Mouse (Mus musculus) layer of hippocampus, postnatal 10 days (tissue): ENCODE data around the gene Mreg. TPM values are rescaled to one million over a fixed set of nuclear protein-coding genes. Genes with fewer than 3 reads are reported as not detected.

Experiments
- DNase-seq, 2 experiments: peaks; one replicate each; pipeline ENCODE4 v3.0.0; 2021; ENCODE audit warnings: low spot score in 2 of 2
- total RNA-seq, 2 experiments: library from RNA; stranded (reverse); gene quantifications; 2 replicates each; pipeline ENCODE4 v1.2.3; 2021

Gene Mreg
- total RNA-seq, 2 experiments from 2014 or later: 1.3 to 1.7 TPM

DNA sequence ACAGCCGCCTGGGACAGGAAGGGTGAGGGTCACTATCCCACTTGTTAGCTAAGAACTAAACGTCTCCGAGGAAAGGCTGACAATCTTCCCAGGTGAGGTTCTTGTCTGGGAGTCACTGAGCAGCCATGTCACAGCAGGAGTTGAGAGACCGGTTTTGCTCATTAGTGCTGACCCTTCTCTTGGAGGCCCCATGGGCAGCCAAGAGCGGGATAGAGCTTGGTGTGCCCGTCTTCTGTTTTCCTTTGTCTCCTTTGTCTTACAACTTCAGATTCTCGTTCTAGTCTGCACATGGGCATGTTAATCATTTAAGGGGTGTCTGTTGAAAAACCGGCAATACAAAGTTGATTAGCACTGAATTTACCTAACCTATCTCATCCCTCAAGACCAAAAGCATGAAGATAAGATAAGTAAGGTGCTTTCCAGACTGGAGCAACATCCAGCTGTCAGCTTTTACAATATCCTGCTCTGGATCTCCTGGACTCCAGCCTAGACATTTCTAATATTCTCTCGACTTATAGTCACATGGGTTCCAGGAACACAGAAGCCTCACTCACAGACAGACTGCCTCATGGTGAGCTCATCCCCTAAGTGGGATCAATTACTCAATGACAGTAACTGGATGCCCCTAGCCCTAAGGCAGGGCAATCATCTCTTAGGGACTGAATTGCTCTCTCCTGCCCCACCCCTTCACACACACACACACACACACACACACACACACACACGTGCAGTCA, 15.3 kb downstream of the Mreg start:
- DNase-seq: no peak

DNA sequence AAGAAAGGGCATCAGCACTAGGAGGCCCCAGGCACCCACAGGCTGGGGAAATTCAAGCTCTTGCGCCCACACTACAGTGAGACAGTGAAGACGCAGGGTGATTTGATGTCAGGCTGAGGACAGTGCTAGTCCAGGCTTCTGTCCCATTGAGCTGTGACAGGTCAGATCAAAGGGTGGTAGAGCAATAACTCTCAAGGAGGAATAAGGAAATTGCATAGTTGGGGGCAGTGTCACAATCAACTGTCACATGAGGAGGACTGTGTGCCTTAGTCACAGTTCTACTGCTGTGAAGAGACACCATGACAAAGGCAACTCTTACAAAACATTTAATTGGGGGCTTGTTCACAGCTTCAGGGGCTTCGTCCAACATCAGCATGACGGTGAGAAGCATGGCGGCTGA, 16.0 kb downstream of the Mreg start:
- DNase-seq: no peak

- DNase-seq: no peak
These were observed 20.7 kb downstream of the Mreg start for GRCm38 (mm10) chr1:72191449-72191848.

DNA sequence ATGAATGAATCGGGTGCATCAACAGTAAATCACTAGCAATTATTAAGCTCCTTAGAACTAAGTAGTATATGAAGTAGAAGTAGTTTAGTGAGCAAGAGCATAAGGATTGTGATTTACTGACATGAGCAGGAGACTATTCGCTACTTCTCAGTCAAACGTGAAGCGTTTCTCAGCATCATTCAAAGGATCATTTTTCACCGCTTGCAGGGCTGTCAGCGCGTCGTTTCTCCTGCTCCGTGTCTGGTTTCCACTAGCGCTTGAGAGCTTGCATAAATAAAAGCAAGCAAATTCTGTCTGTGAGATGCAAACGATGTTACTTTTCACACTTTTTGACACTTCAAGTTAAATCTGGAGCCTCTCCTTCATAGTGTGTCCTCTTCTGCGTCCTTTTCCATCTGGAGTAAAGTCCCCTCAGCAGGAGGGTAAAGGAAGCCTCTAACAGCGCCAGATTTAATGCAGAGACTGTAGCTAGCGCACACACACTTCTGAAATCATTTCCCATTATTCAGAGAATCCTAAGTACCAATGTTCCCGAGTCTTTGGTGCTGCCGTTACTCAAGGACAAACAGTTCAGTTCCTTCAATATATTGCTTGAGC, 23.9 kb downstream of the Mreg start:
- no peak for DNase-seq

- DNase-seq: no peak
These were observed 24.6 kb downstream of the Mreg start for GRCm38 (mm10) chr1:72187486-72187885.

DNA sequence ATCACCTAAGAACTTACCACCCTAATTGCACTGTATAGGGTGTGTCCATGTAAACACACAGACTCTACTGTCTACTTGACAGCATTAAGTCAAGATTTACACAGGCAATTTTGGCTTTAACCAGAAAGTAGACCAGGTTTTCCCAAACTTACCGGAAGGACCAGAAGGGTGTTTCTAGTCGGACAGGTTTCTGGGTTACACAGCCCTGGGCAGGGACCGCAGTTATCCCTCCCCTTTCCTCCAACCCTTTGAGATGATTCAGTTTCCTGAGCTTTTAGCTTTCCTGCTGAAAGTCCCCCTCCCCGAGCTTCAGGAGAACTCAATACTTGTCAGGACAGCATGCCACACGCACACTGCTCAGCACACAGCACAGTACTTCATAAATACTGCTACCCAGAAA, 26.0 kb downstream of the Mreg start:
- no peak for DNase-seq

GRCm38 (mm10) chr1:72183554-72183953, 28.6 kb downstream of the Mreg start:
- DNase-seq: no peak

- DNase-seq: no peak
These were observed 29.1 kb downstream of the Mreg start for GRCm38 (mm10) chr1:72182930-72183499.

DNA sequence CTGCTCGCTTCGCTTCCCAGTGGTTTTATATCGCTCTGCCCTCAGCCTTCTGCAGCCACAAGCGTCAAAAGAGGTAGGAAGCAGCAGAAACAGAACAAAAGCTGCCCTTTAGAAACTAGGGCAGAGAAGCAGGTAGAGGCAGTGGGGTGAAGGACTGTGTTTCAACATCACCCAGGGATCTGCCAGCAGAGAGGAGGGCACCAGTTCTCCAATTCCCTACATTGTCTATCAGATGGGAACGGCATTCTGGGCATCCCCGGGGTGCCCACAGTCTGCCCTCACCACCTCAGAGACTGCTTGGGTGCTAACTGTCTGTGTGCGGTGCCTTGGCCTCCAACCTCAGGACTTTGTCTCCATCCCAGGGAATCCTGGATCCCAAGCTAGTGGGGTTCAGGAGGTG, 32.2 kb downstream of the Mreg start:
- no peak for DNase-seq

GRCm38 (mm10) chr1:72176239-72176638, 35.9 kb downstream of the Mreg start:
- DNase-seq: no peak

GRCm38 (mm10) chr1:72174183-72174582, 37.9 kb downstream of the Mreg start:
- DNase-seq: no peak

- no peak for DNase-seq
These were observed 38.6 kb downstream of the Mreg start for GRCm38 (mm10) chr1:72173402-72174051.

DNA sequence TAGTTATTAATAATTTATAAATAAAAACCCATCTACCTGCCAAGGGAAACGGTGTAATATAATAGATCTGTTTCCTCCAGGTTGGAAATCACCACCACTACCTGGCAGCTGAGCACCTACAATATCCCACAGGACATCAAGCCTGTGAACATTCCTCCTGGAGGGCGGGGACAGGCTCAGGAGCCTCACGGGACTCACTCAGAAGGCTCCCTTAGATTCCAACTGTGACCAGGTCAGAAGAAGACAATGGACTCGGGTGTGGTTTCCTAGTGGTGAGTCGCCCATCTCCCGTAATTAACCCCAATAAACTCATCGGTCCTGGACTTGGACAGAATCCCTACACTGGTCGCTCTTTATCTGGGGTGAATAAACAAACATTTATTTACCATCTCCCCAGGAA, 39.3 kb downstream of the Mreg start:
- DNase-seq: no peak

DNA sequence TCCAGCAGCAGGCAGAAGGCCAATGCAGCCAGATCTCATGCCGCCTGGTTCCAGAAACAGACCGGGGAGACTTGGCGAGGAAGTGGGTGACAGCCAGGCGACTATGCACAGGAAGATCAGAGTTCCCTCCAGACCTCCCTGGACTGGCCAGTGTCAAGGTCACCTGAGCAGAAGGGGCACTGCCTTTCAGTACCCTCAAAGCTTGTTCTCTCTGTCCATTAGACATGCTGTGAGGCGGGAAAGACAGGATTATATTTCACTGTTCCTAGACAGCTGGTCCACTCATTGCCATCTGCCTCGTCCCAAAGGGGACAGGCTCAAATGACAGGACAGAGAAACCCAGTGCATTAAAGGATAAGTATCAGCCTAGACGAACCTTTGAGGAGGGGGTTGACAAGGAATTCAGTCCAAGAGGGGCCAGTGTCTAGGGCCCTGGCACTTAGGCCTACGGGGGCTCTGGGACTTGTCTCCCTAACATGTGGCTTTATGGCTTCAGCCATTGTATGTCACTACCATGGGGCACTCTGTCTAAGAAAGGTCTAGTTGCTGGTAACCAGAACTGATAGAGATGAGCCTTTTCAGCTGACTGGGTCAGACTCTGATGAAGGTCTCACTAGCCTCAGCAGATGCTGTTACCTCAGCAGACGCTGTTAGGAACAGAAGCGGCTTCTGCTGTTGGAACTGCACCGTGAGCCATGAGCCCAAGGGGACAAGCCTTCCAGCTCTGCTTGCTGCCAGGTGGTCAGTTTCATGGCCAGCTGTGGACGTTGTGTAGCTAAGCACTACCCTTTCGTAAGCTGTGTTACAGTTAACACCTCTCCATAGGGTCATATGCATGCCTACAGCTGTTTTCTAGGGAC, 40.9 kb downstream of the Mreg start:
- no peak for DNase-seq

DNA sequence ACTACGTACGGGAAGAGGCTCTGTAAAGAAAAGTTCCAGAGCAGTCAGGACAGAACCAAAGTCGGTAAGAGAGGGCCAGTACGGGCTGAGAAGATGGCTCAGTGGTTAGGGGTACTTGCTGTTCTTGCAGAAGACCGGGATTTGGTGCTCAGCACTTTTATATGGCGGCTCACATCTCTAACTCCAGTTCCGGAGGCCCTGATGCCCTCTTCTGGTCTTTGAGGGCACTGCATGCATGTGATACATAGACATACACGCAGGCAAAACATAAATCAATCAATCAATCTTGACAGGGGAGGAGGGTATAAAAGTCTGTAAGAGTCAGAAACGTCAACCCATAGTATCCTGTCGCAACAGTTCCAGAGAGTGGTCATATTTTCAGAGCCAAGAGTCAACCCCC, 45.1 kb downstream of the Mreg start:
- no peak for DNase-seq

DNA sequence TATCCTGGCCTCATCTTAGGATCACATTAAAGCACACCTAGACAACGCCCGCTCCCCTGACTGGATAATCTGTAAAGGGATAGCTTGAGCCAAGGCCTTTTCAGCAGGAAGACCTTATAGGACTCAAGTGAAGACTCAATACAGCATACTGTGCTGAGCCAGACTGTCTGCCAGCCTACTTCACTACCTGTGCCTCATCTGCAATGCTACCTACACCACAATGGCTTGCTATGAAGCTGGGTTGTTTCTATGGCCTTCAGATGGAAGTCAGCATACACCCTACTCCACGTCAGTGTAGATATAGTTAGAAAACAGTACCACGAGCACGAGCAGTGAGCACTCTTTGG, 45.7 kb downstream of the Mreg start:
- DNase-seq: no peak

DNA sequence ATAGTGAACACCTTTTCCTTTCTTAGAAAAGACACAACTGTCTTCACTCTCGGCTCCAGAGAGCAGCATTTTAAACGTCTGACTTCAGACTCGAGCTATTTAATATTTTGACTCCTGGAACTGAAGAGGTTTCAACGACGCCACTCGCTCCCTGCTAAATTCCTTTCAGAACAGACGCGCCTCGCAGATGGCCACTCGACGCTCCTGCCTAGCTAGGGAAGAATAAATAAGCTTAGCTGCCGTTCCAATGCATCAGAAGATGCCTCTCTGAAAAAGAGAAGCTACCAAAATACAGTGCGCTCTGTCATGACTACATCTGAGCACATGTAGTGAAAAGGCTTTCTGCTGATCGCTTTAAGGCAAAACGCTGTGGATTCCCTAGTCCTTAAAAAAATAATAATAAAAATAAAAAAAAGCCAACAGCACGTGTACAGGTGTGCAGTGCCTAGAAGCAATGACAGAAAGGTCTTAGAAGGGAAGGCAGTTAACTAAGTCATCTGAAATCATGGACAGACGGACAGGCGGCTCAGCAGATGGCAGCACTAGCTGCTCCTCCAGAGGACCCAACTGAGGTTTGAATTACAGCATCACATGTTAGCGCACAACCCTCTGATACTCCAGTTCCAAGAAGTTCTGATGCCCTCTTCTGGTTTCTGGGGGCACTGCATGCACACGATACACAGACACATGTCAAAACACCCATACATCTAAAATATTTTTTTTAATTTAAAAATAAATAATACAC, 46.2 kb downstream of the Mreg start:
- DNase-seq: peak; percentile 35 to 40

DNA sequence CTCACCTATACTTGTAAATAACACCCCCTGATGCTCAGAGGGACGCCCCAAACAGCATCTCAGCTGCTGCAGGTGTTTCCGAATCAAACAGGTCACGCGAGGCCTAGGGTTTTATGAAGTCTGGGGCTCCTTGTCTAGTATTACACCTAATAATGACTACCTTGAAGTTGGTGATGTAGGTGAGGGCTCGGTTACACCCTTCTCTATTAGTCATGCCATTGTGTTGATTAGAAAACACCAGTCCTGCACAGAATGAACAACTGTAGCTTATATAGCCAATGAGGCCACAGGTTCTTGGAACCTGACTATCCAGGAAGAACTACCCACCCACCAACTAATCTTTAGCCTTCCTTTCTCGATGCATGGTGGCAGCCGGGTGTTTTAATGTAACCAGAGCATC, 51.8 kb downstream of the Mreg start:
- DNase-seq: no peak

- DNase-seq: no peak
These were observed 67.1 kb downstream of the Mreg start for GRCm38 (mm10) chr1:72145041-72145440.

DNA sequence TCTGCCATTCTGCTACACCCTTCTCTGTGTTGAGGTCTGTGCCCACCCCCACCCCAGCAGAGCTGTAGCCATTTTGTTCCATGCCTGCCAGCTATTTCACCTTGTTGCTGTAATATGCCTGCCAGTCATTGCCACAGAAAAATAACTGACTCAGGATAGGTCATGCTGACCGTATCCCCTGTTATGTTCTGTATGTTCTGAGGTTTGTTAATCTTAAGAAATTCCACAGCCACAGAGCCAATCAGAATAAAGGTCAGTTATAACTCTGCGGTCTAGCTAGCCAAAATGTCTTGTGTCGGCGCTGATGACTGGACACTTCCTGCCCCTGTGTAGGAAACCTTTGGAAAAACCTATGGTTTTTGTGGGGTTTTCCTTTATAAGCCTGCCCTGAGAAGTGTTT, 67.7 kb downstream of the Mreg start:
- no peak for DNase-seq
